Mouse (Mus musculus) v-Abl transformed pro-B cells (cell line): ENCODE data around the gene Crocc2.

Experiments
- in situ Hi-C, 2 experiments: fragments of 400-800 bp; cut with MboI; formaldehyde crosslinking; loops; one replicate each; pipeline ENCODE4 v1.15.1; 2025; ENCODE audit not compliant: unreplicated experiment in 2 of 2

Crocc2 gene

GRCm38 (mm10) chr1:93168295-93168775, at the start of gene Crocc2:
Gene Crocc2, plus strand, starts transcription at chr1:93168725.
- in situ Hi-C loops, result no loop called here

GRCm38 (mm10) chr1:93118816-93119215, 49.7 kb upstream of the Crocc2 start:
- in situ Hi-C loops, result no loop called here

GRCm38 (mm10) chr1:93123179-93123854, 45.2 kb upstream of the Crocc2 start:
- in situ Hi-C loops, result no loop called here

- in situ Hi-C loops, result no loop called here
Measured at GRCm38 (mm10) chr1:93124066-93124465, 44.5 kb upstream of the Crocc2 start.

DNA sequence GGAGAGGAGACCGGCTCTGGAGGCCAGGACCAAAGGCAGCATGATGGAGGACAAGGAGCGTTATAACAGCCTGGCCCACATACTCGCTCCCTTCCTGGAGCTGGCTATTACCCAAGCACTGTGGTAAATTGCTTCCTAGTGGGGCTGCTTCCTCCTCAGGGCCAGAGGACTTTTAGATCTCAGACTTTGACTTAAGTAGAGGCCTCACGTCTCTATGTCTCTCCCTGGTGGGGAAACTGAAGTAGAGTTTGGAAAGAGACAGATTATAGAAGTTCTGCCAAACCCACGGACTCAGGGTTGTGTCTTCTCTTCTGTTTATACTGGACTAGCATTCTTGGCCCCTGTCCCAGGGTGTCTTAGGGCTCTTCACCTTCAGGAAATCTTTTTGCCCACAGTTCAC, 43.3 kb upstream of the Crocc2 start:
- in situ Hi-C loops, result no loop called here

GRCm38 (mm10) chr1:93128209-93128608, 40.3 kb upstream of the Crocc2 start:
- in situ Hi-C loops, result no loop called here

DNA sequence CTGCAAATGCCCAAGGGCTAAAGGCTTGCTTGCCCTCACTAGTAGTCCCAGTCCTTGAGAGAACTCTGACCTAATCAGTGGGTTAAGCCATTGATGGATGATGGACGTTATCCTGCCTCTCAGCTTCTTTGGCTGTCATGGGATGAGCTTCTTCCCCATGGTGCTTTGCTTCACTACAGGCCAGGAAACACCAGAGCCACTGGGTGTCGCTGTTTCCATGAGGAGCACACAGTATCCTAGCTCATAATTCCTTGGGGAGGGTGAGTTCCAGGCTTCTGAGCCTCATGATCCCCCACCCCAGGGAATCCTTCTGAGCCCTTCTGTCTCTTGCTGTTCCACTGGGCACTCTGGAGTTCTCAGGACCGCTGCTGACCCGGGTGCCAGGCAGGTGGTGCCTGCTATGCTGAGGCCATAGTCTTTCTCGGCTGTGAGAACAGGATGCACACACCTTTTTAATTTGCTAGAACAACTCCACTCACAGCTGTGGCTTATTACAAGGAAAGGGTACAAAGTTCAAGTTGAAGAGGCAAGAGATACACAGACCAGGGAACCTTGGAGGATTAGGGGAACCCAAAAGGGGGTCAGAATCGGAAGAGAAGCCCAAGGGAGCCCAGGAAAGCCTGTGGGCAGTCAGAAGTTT, 39.7 kb upstream of the Crocc2 start:
- in situ Hi-C loops, result no loop called here

DNA sequence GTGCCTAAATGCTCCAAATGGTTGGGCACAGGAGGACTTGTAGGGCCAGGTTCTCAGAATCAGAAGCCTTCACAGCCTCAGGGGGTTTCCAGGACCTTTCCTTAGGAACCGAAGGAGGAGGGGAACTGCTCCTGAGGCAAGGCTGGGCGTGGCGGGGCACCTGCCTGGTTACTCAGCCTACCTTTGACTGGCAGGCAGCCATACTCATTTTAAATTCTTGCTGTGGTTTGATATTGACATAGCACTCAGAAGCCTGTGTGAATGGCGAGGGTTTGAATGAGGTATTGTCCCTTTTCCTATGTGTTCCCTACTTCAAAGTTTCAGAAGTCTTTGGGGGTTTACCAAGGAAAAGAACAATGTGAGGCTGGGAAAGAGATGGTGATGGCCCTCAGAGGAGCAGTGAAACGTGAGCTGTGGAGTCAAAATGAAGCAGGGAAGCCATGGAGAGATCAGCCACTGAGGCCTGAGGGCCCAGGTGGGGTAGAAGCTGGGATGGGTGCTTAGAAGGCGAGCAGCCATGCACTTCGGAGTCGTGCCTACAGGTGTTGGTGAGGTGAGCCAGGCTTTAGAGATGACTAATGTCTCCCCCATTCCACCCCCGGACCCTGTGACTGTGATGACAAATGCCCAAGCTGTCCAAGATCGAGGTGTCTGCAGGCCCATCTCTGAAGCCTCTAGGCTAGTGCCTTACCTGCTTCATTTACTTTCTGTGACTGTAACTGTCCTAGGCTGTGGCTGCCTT, 38.1 kb upstream of the Crocc2 start:
- in situ Hi-C loops, result no loop called here

- in situ Hi-C loops, result no loop called here
Measured at GRCm38 (mm10) chr1:93132676-93133075, 35.8 kb upstream of the Crocc2 start.

GRCm38 (mm10) chr1:93135036-93135526, 33.4 kb upstream of the Crocc2 start, which contains the start of gene Agxt:
Gene Agxt, plus strand, starts transcription at chr1:93135240.
- in situ Hi-C loops, result no loop called here

GRCm38 (mm10) chr1:93138534-93138933, 30.0 kb upstream of the Crocc2 start:
- in situ Hi-C loops, result no loop called here

GRCm38 (mm10) chr1:93139713-93140112, 28.8 kb upstream of the Crocc2 start:
- in situ Hi-C loops, result no loop called here

- in situ Hi-C loops, result no loop called here
Measured at GRCm38 (mm10) chr1:93142871-93143270, 25.7 kb upstream of the Crocc2 start.

DNA sequence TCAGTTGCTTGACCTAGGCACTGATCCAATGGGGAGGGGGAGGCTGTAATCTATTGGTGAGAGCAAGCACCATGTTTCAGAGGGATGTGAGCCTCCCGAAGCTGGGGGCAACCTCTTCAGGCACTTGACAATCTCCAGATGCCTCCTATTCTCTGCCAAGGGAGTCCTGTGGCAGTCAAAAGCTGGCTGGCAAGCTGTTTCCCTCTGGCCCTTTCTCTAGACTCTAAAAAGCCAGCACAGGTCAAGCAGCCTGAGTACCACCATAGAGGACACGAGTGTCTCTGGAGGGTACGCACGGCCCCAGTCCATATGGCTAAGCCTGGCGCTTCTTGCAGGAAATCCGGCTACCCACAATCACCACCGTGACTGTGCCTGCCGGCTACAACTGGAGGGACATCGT, 24.3 kb upstream of the Crocc2 start:
- in situ Hi-C loops, result no loop called here

GRCm38 (mm10) chr1:93150907-93151661, 17.4 kb upstream of the Crocc2 start:
- in situ Hi-C loops, result no loop called here

DNA sequence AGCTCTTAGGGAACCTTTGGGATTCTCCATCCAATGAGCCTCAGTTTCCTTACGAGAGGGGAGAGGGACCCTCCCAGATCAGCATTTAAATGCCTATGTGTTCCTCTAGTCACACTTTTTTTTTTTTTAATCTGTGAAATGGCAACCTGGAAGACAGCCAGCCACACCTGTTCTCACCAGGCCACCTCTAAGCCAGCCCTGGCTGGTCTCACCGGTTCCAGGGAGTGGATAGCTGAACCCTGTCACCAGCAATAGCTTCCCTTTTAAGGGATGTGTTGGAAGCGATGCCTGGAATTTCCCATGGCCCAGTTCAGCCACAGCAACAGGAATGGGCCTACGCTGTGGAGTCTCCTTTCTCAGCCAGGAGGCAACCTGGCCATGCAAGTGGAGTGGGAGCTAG, 11.0 kb upstream of the Crocc2 start:
- in situ Hi-C loops, result no loop called here

- in situ Hi-C loops, result no loop called here
Measured at GRCm38 (mm10) chr1:93158916-93159315, 9.6 kb upstream of the Crocc2 start.

GRCm38 (mm10) chr1:93159566-93160500, 8.7 kb upstream of the Crocc2 start:
- in situ Hi-C loops, result no loop called here

- in situ Hi-C loops, result no loop called here
Measured at GRCm38 (mm10) chr1:93160501-93161133, 7.9 kb upstream of the Crocc2 start, which contains the start of gene 2310007B03Rik. Gene 2310007B03Rik, minus strand, starts transcription at chr1:93160948.
